Comparison of ENCODE assay signal across 19 mouse cellular contexts in genomic region chr13:38074404-38074803, GRCm38 (mm10). TPM values are rescaled to one million over a fixed set of nuclear protein-coding genes. Genes with fewer than 3 reads are reported as not detected.
DNase-seq lines count a peak whose midpoint lies in the region; ATAC-seq and TF ChIP-seq lines count a peak whose summit lies in the region.
"Had no signal": no experiment of that assay in that cellular context is flagged by ENCODE, and none has a peak within 500 bp of the region (broad histone marks: within the 10 kb centered on the region; RNA-seq: fewer than 3 reads in every experiment).

No protein-coding gene starts in this region.

- H3K4me2 ChIP-seq in heart, embryonic 15.5 days, result no peak overlapping the region
- H3K4me2 ChIP-seq in intestine, embryonic 14.5 days (ENCODE audit: low read length), result no peak overlapping the region
- H3K4me2 ChIP-seq in liver, embryonic 15.5 days, result no peak overlapping the region
- H3K4me2 ChIP-seq in forebrain, embryonic 11.5 days (ENCODE audit: low read depth, low read length, severe bottlenecking), result no peak overlapping the region
- H3K4me2 ChIP-seq: hindbrain, embryonic 13.5 days; limb, embryonic 13.5 days; lung, embryonic 15.5 days; midbrain, embryonic 12.5 days; neural tube, embryonic 13.5 days had no signal

- 18% methylated on average over 5 of the region's 5 CpGs for WGBS in heart, embryonic 15.5 days
- 17% methylated on average over 5 of the region's 5 CpGs for WGBS in intestine, embryonic 14.5 days
- whole genome bisulfite sequencing in liver, embryonic 15.5 days (ENCODE audit: insufficient replicate concordance), result 11% methylated on average over 5 of the region's 5 CpGs
- WGBS in forebrain, embryonic 11.5 days, result 72% methylated on average over 5 of the region's 5 CpGs

- H3K4me3 ChIP-seq in heart, embryonic 15.5 days, result no peak overlapping the region
- peak overlapping the region; percentile 62; the same call in 1 of the 2 replicates for H3K4me3 ChIP-seq in G1E (ENCODE audit: low read depth, low read length)
- H3K4me3 ChIP-seq in intestine, embryonic 14.5 days (ENCODE audit: low read depth, low read length), result no peak overlapping the region
- H3K4me3 ChIP-seq in liver, embryonic 15.5 days (replicated peaks), result no peak overlapping the region
- H3K4me3 ChIP-seq in forebrain, embryonic 11.5 days (ENCODE audit: low read depth, low read length), result no peak overlapping the region
- H3K4me3 ChIP-seq: forebrain, embryonic 10.5 days; gastrocnemius, adult 2 months; hindbrain, embryonic 13.5 days; limb, embryonic 13.5 days; lung, embryonic 15.5 days; midbrain, embryonic 12.5 days; neural tube, embryonic 13.5 days had no signal

- ATAC-seq in heart, embryonic 15.5 days (replicated peaks; ENCODE audit: insufficient number of reproducible peaks, insufficient read depth, low FRiP score, low read depth), result peak; percentile 63; the same call in 1 of the 2 replicates
- no peak; the same call in none of the 2 replicates for ATAC-seq in G1E (ENCODE audit: extremely low read depth, insufficient number of reproducible peaks, low FRiP score, poor library complexity, severe bottlenecking)
- 0 out of 2 replicates have a peak, but pooled peaks have one; percentile 24 for ATAC-seq in intestine, embryonic 14.5 days (replicated peaks; ENCODE audit: low FRiP score, low TSS enrichment, low read depth)
- peak; percentile 49 for ATAC-seq in liver, embryonic 15.5 days (ENCODE audit: insufficient read depth)
- ATAC-seq in forebrain, embryonic 11.5 days (replicated peaks; ENCODE audit: low FRiP score), result no peak

- no peak for DNase-seq in heart, adult 9 months (ENCODE audit: low spot score in 2 of 2)
- DNase-seq in G1E (ENCODE audit: low spot score), result no peak
- no peak for DNase-seq in intestine, embryonic 14.5 days (ENCODE audit: low spot score)
- DNase-seq in forebrain, embryonic 11.5 days (ENCODE audit: low spot score), result no peak
- no peak for DNase-seq in layer of hippocampus, postnatal 14 days (ENCODE audit: low spot score in 2 of 2)
- DNase-seq: cerebellum, adult 2 months; cerebellum, postnatal 36 days; gastrocnemius, adult 2 months; kidney, adult 11 months; right cerebral cortex, postnatal 25 days had no signal

- H3K9me3 ChIP-seq in heart, embryonic 15.5 days (replicated peaks), result no peaks in the 10 kb centered on the region
- H3K9me3 ChIP-seq in G1E (replicated peaks), result no peaks in the 10 kb centered on the region
- no peaks in the 10 kb centered on the region for H3K9me3 ChIP-seq in intestine, embryonic 14.5 days (ENCODE audit: control insufficient read depth, low read length)
- H3K9me3 ChIP-seq in liver, embryonic 15.5 days (replicated peaks), result no peaks in the 10 kb centered on the region
- no peaks in the 10 kb centered on the region for H3K9me3 ChIP-seq in forebrain, embryonic 11.5 days (ENCODE audit: control insufficient read depth, low read length)
- H3K9me3 ChIP-seq: forebrain, embryonic 10.5 days; hindbrain, embryonic 13.5 days; limb, embryonic 13.5 days; lung, embryonic 15.5 days; midbrain, embryonic 12.5 days; neural tube, embryonic 13.5 days had no signal

- H3K27ac ChIP-seq in heart, embryonic 15.5 days, result peak overlapping the region; percentile 57
- no peak overlapping the region for H3K27ac ChIP-seq in intestine, embryonic 14.5 days (ENCODE audit: low read depth)
- peak overlapping the region; percentile 61 for H3K27ac ChIP-seq in liver, embryonic 15.5 days (replicated peaks)
- no peak overlapping the region for H3K27ac ChIP-seq in forebrain, embryonic 11.5 days (ENCODE audit: low read depth, low read length)
- H3K27ac ChIP-seq: forebrain, embryonic 10.5 days; gastrocnemius, adult 2 months; hindbrain, embryonic 13.5 days; limb, embryonic 13.5 days; lung, embryonic 15.5 days; macrophage; midbrain, embryonic 12.5 days; neural tube, embryonic 13.5 days had no signal

- H3K4me1 ChIP-seq in heart, embryonic 15.5 days (replicated peaks), result peaks cover 23% of the 10 kb centered on the region
- peaks cover 86% of the 10 kb centered on the region for H3K4me1 ChIP-seq in G1E (ENCODE audit: insufficient read depth, low read depth, low read length)
- H3K4me1 ChIP-seq in intestine, embryonic 14.5 days (replicated peaks; ENCODE audit: control insufficient read depth, insufficient read depth, low read length), result 0 out of 2 replicates have a peak, but pooled peaks cover 7% of the 10 kb centered on the region
- H3K4me1 ChIP-seq in liver, embryonic 15.5 days (replicated peaks), result peaks cover 13% of the 10 kb centered on the region
- no peaks in the 10 kb centered on the region for H3K4me1 ChIP-seq in forebrain, embryonic 11.5 days (replicated peaks; ENCODE audit: control insufficient read depth, insufficient read depth, low read length)
- H3K4me1 ChIP-seq: hindbrain, embryonic 13.5 days; midbrain, embryonic 12.5 days; neural tube, embryonic 13.5 days had no signal

- no peaks in the 10 kb centered on the region for H3K27me3 ChIP-seq in heart, embryonic 15.5 days
- no peaks in the 10 kb centered on the region for H3K27me3 ChIP-seq in G1E (ENCODE audit: insufficient read depth, low read length)
- no peaks in the 10 kb centered on the region for H3K27me3 ChIP-seq in intestine, embryonic 14.5 days (replicated peaks; ENCODE audit: control insufficient read depth, insufficient read depth, low read length)
- H3K27me3 ChIP-seq in liver, embryonic 15.5 days, result peaks cover 7% of the 10 kb centered on the region; the same call in 1 of the 2 replicates
- H3K27me3 ChIP-seq in forebrain, embryonic 11.5 days (ENCODE audit: control insufficient read depth, insufficient read depth, low read length), result no peaks in the 10 kb centered on the region
- H3K27me3 ChIP-seq: hindbrain, embryonic 13.5 days; limb, embryonic 13.5 days; lung, embryonic 15.5 days; midbrain, embryonic 12.5 days; neural tube, embryonic 13.5 days had no signal

- no peaks in the 10 kb centered on the region for H3K36me3 ChIP-seq in heart, embryonic 15.5 days
- H3K36me3 ChIP-seq in G1E (replicated peaks), result no peaks in the 10 kb centered on the region
- no peaks in the 10 kb centered on the region for H3K36me3 ChIP-seq in intestine, embryonic 14.5 days (ENCODE audit: control insufficient read depth, insufficient read depth, low read length)
- no peaks in the 10 kb centered on the region for H3K36me3 ChIP-seq in liver, embryonic 15.5 days (replicated peaks)
- no peaks in the 10 kb centered on the region for H3K36me3 ChIP-seq in forebrain, embryonic 11.5 days (ENCODE audit: control insufficient read depth, insufficient read depth, low read length)
- H3K36me3 ChIP-seq: forebrain, embryonic 10.5 days; limb, embryonic 13.5 days; lung, embryonic 15.5 days; midbrain, embryonic 12.5 days; neural tube, embryonic 13.5 days had no signal

- TF ChIP-seq CTCF in G1E (IDR thresholded peaks at IDR 0.05; ENCODE audit: low read depth, low read length), result no peak

- no peak overlapping the region for H3K9ac ChIP-seq in heart, embryonic 15.5 days
- no peak overlapping the region for H3K9ac ChIP-seq in intestine, embryonic 14.5 days (ENCODE audit: low read length)
- no peak overlapping the region for H3K9ac ChIP-seq in liver, embryonic 15.5 days
- no peak overlapping the region for H3K9ac ChIP-seq in forebrain, embryonic 11.5 days (ENCODE audit: low read length)
- H3K9ac ChIP-seq: hindbrain, embryonic 13.5 days; limb, embryonic 13.5 days; lung, embryonic 15.5 days; midbrain, embryonic 12.5 days; neural tube, embryonic 13.5 days had no signal

RNA-seq across cellular contexts. Expression of gene Cage1, which starts 37.5 kb away (rescaled TPM):
- 1.00 and 1.3 TPM in 2 replicates for polyA plus RNA-seq in heart, embryonic 15.5 days (2015; fragmentation: Nextera tagmentation; extraction: Ambion mirVana)
- total RNA-seq in G1E (2014; fragmentation: Nextera tagmentation), result 3.8 and 7.2 TPM in 2 replicates
- 1.7 and 2.9 TPM in 2 replicates for total RNA-seq in G1E (2017)
- polyA plus RNA-seq in G1E (2012), result 0.23 and 0.33 TPM in 2 replicates
- 1.1 and 1.3 TPM in 2 replicates for polyA plus RNA-seq in intestine, embryonic 14.5 days (2014; fragmentation: Nextera tagmentation; extraction: Ambion mirVana)
- polyA plus RNA-seq in liver, embryonic 15.5 days (2015; fragmentation: Nextera tagmentation; extraction: Ambion mirVana), result 0.30 and 0.35 TPM in 2 replicates
- polyA plus RNA-seq in forebrain, embryonic 11.5 days (2014; fragmentation: Nextera tagmentation; extraction: Ambion mirVana), result 0.87 and 0.99 TPM in 2 replicates
- 1 to 10 TPM; 3.1 to 3.2 TPM for total RNA-seq in layer of hippocampus, postnatal 14 days (2021)

RNA-seq across cellular contexts. Expression of gene Riok1, which starts 37.6 kb away (rescaled TPM):
- polyA plus RNA-seq in heart, embryonic 15.5 days (2015; fragmentation: Nextera tagmentation; extraction: Ambion mirVana), result 29.6 and 31.3 TPM in 2 replicates
- total RNA-seq in G1E (2014; fragmentation: Nextera tagmentation) (66.3 and 94.8 TPM in 2 replicates), G1E (2017) (77.7 and 81.4 TPM in 2 replicates)
- 30.8 and 33.3 TPM in 2 replicates for polyA plus RNA-seq in G1E (2012)
- polyA plus RNA-seq in intestine, embryonic 14.5 days (2014; fragmentation: Nextera tagmentation; extraction: Ambion mirVana), result 47.7 and 53.7 TPM in 2 replicates
- 17.7 and 19.0 TPM in 2 replicates for polyA plus RNA-seq in liver, embryonic 15.5 days (2015; fragmentation: Nextera tagmentation; extraction: Ambion mirVana)
- polyA plus RNA-seq in forebrain, embryonic 11.5 days (2014; fragmentation: Nextera tagmentation; extraction: Ambion mirVana), result 49.5 and 53.6 TPM in 2 replicates
- total RNA-seq in layer of hippocampus, postnatal 14 days (2021), result 10 to 100 TPM; 21.0 to 29.2 TPM

Comparison
In these comparisons a context has a peak if more than half of its experiments do, and no peak if none do; other contexts are left out.
1. ATAC-seq: peak in heart, embryonic 15.5 days (single experiment), intestine, embryonic 14.5 days (single experiment) and liver, embryonic 15.5 days (single experiment); none in G1E (single experiment) and forebrain, embryonic 11.5 days (single experiment).
2. H3K27ac ChIP-seq: peak in heart, embryonic 15.5 days (single experiment) and liver, embryonic 15.5 days (single experiment); none in intestine, embryonic 14.5 days (single experiment) and forebrain, embryonic 11.5 days (single experiment).